Mouse (Mus musculus): Measurements from ENCODE around the gene Kyat1.

GRCm38 (mm10) chr2:30136458-30136857 is 69.2 kb downstream of the Kyat1 start:
- no peak for TF ChIP-seq POLR2A (IDR thresholded peaks at IDR 0.05; ENCODE audit: borderline replicate concordance, extremely low read depth, insufficient read depth, insufficient read length, poor library complexity, severe bottlenecking)
- TF ChIP-seq CTCF (IDR thresholded peaks at IDR 0.05; ENCODE audit: borderline replicate concordance, extremely low read depth, insufficient read depth, insufficient read length): no peak

Data from brain, embryonic 14.5 days (tissue).